Mouse (Mus musculus) C2C12 (cell line): ENCODE measurements around the gene Ugcg. TPM values are rescaled to one million over a fixed set of nuclear protein-coding genes. Genes with fewer than 3 reads are reported as not detected.

Experiments used
- H3K27me3 ChIP-seq: one replicate; pipeline ENCODE4 v1.6.1; 2011; ENCODE audit not compliant: control insufficient read depth, insufficient read depth, insufficient read length
- H3K36me3 ChIP-seq: one replicate; pipeline ENCODE4 v1.6.1; 2011; ENCODE audit not compliant: control insufficient read depth, insufficient read depth
- H3K4me3 ChIP-seq: one replicate; pipeline ENCODE4 v1.5.1; 2011; ENCODE audit warnings: mild to moderate bottlenecking, control low read depth; ENCODE audit not compliant: poor library complexity, insufficient read depth, severe bottlenecking
- H3K79me2 ChIP-seq: one replicate; pipeline ENCODE4 v1.6.1; 2011; ENCODE audit not compliant: control insufficient read depth, insufficient read depth
- H3K79me3 ChIP-seq: one replicate; pipeline ENCODE4 v1.6.1; 2011; ENCODE audit warnings: low read depth, control low read depth
- H3ac ChIP-seq: one replicate; pipeline ENCODE3; 2011; ENCODE audit warnings: low read depth; ENCODE audit not compliant: control insufficient read depth, insufficient read length
- CEBPB ChIP-seq: IDR thresholded peaks from one replicate; pipeline ENCODE4 v1.6.1; 2011; ENCODE audit warnings: low read depth, mild to moderate bottlenecking, control low read depth, moderate library complexity
- CTCF ChIP-seq: IDR thresholded peaks from one replicate; pipeline ENCODE4 v1.5.1; 2011; ENCODE audit not compliant: control insufficient read depth, insufficient read depth, insufficient read length
- FOSL1 ChIP-seq: IDR thresholded peaks from one replicate; pipeline ENCODE4 v1.8.0; 2011; ENCODE audit warnings: mild to moderate bottlenecking, low read length; ENCODE audit not compliant: poor library complexity, insufficient read depth, severe bottlenecking
- MAX ChIP-seq: IDR thresholded peaks from one replicate; pipeline ENCODE4 v1.6.1; 2011; ENCODE audit warnings: mild to moderate bottlenecking, control low read depth
- MYOD1 ChIP-seq: IDR thresholded peaks from one replicate; pipeline ENCODE4 v1.6.1; 2011; ENCODE audit warnings: low read depth; ENCODE audit not compliant: control insufficient read depth, insufficient read length
- MYOG ChIP-seq: IDR thresholded peaks from one replicate; pipeline ENCODE4 v1.6.1; 2011; ENCODE audit not compliant: control insufficient read depth, insufficient read length; ENCODE audit errors: extremely low read depth
- USF1 ChIP-seq: IDR thresholded peaks from one replicate; pipeline ENCODE4 v1.6.1; 2011; ENCODE audit warnings: low read depth, mild to moderate bottlenecking, control low read depth, moderate library complexity
- long read RNA-seq, 2 experiments: library from polyadenylated mRNA; unstranded; transcript quantifications; one replicate each; pipeline ENCODE4 v2.0.0; 2019 to 2020
- polyA plus RNA-seq: library from polyadenylated mRNA; unstranded; fragments of >200 nt; fragmentation: generic; extraction: Trizol; gene quantifications from one replicate; pipeline ENCODE4 v1.2.1, GENCODE M21; 2012; ENCODE audit warnings: missing spikeins

Gene Ugcg
- polyA plus RNA-seq: 34.5 TPM
- long read RNA-seq, experiment 1, full-length matches to known transcripts: 2 of 35 reads
- long read RNA-seq, experiment 1, partial matches to known transcripts: 30 of 35 reads
- long read RNA-seq, experiment 1, other reads (novel, unspliced or antisense): 3 of 35 reads
- long read RNA-seq, experiment 2, full-length matches to known transcripts: 22 of 55 reads
- long read RNA-seq, experiment 2, partial matches to known transcripts: 33 of 55 reads
- long read RNA-seq, experiment 2, other reads (novel, unspliced or antisense): 0 of 55 reads

DNA sequence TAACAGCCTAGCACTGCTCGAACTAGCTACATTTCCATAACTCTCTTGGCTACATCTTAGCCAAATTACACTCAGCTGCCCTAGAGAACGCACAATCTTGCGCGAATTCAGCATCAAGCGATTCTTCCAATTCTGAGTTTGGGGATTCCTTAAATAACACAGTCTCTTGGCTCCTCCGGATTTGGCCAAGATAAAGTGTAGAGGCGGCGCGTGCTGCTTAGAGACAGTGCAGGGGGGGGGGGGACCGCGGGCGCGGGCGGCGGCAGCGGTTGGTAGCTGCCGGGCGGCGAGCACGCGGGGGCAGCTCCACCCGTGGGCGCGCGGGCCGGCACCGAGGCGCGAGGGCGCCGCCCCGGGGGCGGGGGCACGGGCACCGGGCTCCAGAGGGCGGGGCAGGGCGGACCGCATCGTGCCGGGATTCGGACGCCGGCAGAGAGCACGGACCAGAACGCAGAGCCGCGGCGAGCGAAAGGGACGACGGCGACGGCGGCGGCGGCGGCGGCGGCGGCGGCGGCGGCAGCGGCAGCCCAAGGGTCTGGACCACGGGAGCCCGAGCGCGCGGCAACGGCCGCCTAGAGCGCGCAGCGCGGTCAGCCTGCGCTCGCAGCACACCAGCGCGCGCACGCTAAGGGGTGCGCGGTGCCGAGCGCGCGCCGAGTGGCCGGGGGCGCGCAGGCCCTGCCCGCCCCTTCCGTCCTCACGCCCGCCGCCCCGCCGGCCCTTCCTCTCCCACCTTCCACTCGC is at the start of gene Ugcg:
Gene Ugcg, plus strand, starts transcription at position 456 of the 744 bp plus-strand sequence.
- H3K27me3 ChIP-seq: no peaks in the 10 kb centered on the region
- peaks cover 47% of the 10 kb centered on the region for H3K79me2 ChIP-seq
- peak within 1 kb of the TSS; percentile 99 for H3ac ChIP-seq
- H3K4me3 ChIP-seq: peak within 1 kb of the TSS; percentile 94
- no peak for TF ChIP-seq USF1
- no peak for TF ChIP-seq FOSL1
- no peak for TF ChIP-seq MAX
- no peak for TF ChIP-seq CEBPB
- no peak for TF ChIP-seq MYOG
- TF ChIP-seq MYOD1: no peak
- TF ChIP-seq CTCF: no peak
- H3K79me3 ChIP-seq: peaks cover 45% of the 10 kb centered on the region
- peaks cover 21% of the 10 kb centered on the region for H3K36me3 ChIP-seq

- Histone ChIP-seq H3K36me3 (no peaks in the 10 kb centered on the region), H3ac (peak overlapping the region; percentile 1), H3K27me3 (no peaks in the 10 kb centered on the region), H3K79me3 (no peaks in the 10 kb centered on the region), H3K79me2 (no peaks in the 10 kb centered on the region), H3K4me3 (no peak overlapping the region)
- TF ChIP-seq MAX (no peak), CTCF (no peak), MYOD1 (no peak), FOSL1 (no peak), USF1 (no peak), MYOG (no peak), CEBPB (no peak)
These were observed 40.0 kb upstream of the Ugcg start for GRCm38 (mm10) chr4:59149043-59149442.

DNA sequence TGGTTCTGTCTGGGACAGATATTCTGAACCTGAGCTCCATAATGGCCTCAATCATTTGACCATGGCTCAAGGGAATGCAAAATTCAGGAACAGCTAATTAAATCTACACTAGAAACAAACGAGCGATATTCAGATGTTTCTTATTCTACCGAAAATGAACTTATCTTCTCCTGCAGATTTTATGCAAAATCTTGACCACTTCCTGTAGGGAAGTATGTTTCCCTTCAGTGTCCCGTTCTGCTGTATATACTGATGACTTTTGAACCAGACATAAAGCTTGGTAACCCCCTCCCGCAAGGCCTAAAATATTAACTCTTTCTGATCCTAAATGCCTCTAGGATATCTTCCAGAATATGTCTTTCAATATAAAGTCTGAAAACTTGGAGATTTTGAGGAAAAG is 38.1 kb upstream of the Ugcg start:
- H3K4me3 ChIP-seq: no peak overlapping the region
- H3K27me3 ChIP-seq: no peaks in the 10 kb centered on the region
- H3K36me3 ChIP-seq: no peaks in the 10 kb centered on the region
- no peak overlapping the region for H3ac ChIP-seq
- no peaks in the 10 kb centered on the region for H3K79me3 ChIP-seq
- TF ChIP-seq MYOD1 (no peak), FOSL1 (no peak), MYOG (no peak), MAX (no peak)
- no peaks in the 10 kb centered on the region for H3K79me2 ChIP-seq

DNA sequence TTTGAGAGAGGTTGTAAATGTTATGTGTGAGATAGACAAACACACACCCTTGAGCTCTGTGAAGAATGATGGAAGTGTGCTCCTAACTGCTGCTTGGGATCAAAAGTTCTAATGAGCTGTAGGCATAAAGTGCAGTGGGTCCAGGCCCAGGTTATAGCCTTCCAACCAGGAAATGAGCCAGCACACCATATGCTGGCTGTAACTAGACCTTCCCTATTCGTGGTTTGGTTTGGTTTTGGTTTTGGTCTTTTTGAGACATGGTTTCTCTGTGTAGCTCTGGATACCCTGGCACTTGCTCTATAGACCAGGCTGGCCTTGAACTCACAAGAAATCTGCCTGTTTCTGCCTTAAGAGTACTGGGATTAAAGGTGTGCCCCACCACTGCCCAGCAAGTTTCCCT is 37.1 kb upstream of the Ugcg start:
- TF ChIP-seq MYOD1: no peak
- no peak for TF ChIP-seq FOSL1
- TF ChIP-seq CEBPB: no peak
- no peak for TF ChIP-seq CTCF
- no peak for TF ChIP-seq USF1
- TF ChIP-seq MYOG: no peak
- TF ChIP-seq MAX: no peak
- Histone ChIP-seq H3K79me3 (no peaks in the 10 kb centered on the region), H3ac (no peak overlapping the region), H3K4me3 (no peak overlapping the region), H3K36me3 (no peaks in the 10 kb centered on the region), H3K27me3 (no peaks in the 10 kb centered on the region), H3K79me2 (no peaks in the 10 kb centered on the region)

DNA sequence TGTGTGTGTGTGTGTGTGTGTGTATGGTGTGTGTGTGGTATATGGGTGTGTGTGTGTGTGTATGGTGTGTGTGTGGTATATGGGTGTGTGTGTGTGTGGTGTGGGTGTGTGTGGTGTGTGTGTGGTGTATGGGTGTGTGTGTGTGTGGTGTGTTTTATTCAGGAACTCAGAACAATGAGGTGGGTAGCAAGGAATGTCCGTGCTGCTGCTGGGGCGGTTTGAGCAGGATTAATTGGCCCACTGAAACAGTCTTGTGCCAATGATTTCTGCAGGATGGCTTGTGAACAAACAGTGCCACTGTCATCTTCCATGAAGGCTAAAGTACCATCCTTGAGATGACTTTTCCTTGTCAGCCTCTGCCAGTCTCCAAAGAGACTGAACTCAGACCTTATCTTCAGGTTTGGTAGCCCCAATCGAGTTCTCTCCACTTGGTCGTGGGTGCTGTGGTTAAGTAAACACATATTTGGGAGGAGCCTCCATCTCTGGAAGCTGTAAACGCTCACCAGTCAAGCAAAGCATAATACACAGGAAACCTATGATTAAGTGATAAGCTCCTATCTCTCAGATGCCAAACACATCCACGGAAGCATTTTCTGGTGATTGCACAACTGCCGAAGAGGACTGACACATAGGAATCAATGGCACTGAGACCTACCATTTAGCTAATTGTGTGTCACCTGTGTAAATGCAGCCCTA is 32.0 kb upstream of the Ugcg start:
- Histone ChIP-seq H3K27me3 (no peaks in the 10 kb centered on the region), H3ac (no peak overlapping the region), H3K79me3 (no peaks in the 10 kb centered on the region), H3K79me2 (no peaks in the 10 kb centered on the region), H3K4me3 (no peak overlapping the region), H3K36me3 (no peaks in the 10 kb centered on the region)
- peak; percentile 41 for TF ChIP-seq CEBPB
- TF ChIP-seq USF1: no peak

- H3ac ChIP-seq: no peak overlapping the region
- H3K27me3 ChIP-seq: no peaks in the 10 kb centered on the region
- TF ChIP-seq FOSL1 (no peak), MYOD1 (no peak), MAX (no peak), CTCF (no peak)
- H3K79me2 ChIP-seq: no peaks in the 10 kb centered on the region
- no peaks in the 10 kb centered on the region for H3K36me3 ChIP-seq
- H3K79me3 ChIP-seq: no peaks in the 10 kb centered on the region
- H3K4me3 ChIP-seq: no peak overlapping the region
These were observed 31.4 kb upstream of the Ugcg start for GRCm38 (mm10) chr4:59157654-59158053.
